In genomic region chr16:18836468-18837208, GRCm38 (mm10) we compare ENCODE assay signal across 8 mouse cellular contexts. TPM values are rescaled to one million over a fixed set of nuclear protein-coding genes. Genes with fewer than 3 reads are reported as not detected.
DNase-seq lines count a peak whose midpoint lies in the region; ATAC-seq and TF ChIP-seq lines count a peak whose summit lies in the region.

TSS of gene 2510002D24Rik (plus strand) at chr16:18836578.
TSS of gene Gm28539 (plus strand) at chr16:18836584.

- H3K9me3 ChIP-seq in kidney, embryonic 14.5 days (ENCODE audit: control insufficient read depth, low read length) = no peaks in the 10 kb centered on the region
- no peaks in the 10 kb centered on the region for H3K9me3 ChIP-seq in limb, embryonic 15.5 days

- peak within 1 kb of the TSS; percentile 91 for H3K4me3 ChIP-seq in bone marrow macrophage, adult 2 months (ENCODE audit: insufficient read depth, low read length)
- H3K4me3 ChIP-seq in embryonic fibroblast, embryonic 13.5 days (ENCODE audit: insufficient read depth, low read length) = peak within 1 kb of the TSS; percentile 72
- peak within 1 kb of the TSS; percentile 83 for H3K4me3 ChIP-seq in kidney, embryonic 14.5 days (ENCODE audit: low read length)
- peak within 1 kb of the TSS; percentile 80 for H3K4me3 ChIP-seq in limb, embryonic 15.5 days

- H3K4me1 ChIP-seq in bone marrow macrophage, adult 2 months (ENCODE audit: control insufficient read depth, insufficient read depth, low read length) = peaks cover 3% of the 10 kb centered on the region; the same call in 1 of the 2 replicates
- peaks cover 2% of the 10 kb centered on the region; the same call in 1 of the 2 replicates for H3K4me1 ChIP-seq in embryonic fibroblast, embryonic 13.5 days (ENCODE audit: control insufficient read depth, insufficient read depth, low read length)
- H3K4me1 ChIP-seq in kidney, embryonic 14.5 days (ENCODE audit: control insufficient read depth, insufficient read depth, low read length) = no peaks in the 10 kb centered on the region
- no peaks in the 10 kb centered on the region for H3K4me1 ChIP-seq in limb, embryonic 15.5 days

- no peak for TF ChIP-seq CTCF in bone marrow macrophage, adult 2 months (IDR thresholded peaks at IDR 0.05; ENCODE audit: low read depth, low read length)
- TF ChIP-seq CTCF in embryonic fibroblast, embryonic 13.5 days (IDR thresholded peaks at IDR 0.05; ENCODE audit: borderline replicate concordance, insufficient read depth, low read length) = no peak

- H3K9ac ChIP-seq in kidney, embryonic 14.5 days (ENCODE audit: low read depth, low read length) = peak within 1 kb of the TSS; percentile 86
- peak within 1 kb of the TSS; percentile 85 for H3K9ac ChIP-seq in limb, embryonic 15.5 days

- TF ChIP-seq POLR2A in bone marrow macrophage, adult 2 months (IDR thresholded peaks at IDR 0.05; ENCODE audit: borderline replicate concordance, low read depth, low read length) = no peak
- peak; percentile 82 for TF ChIP-seq POLR2A in embryonic fibroblast, embryonic 13.5 days (IDR thresholded peaks at IDR 0.05; ENCODE audit: low read depth, low read length)

- no peaks in the 10 kb centered on the region for H3K27me3 ChIP-seq in kidney, embryonic 14.5 days (ENCODE audit: control insufficient read depth, insufficient read depth, low read length)
- H3K27me3 ChIP-seq in limb, embryonic 15.5 days = no peaks in the 10 kb centered on the region

- H3K27ac ChIP-seq in bone marrow macrophage, adult 2 months (ENCODE audit: insufficient read depth, low read depth, low read length) = no peak within 1 kb of the TSS
- no peak within 1 kb of the TSS for H3K27ac ChIP-seq in embryonic fibroblast, embryonic 13.5 days (ENCODE audit: insufficient read depth, low read length)
- peak within 1 kb of the TSS; percentile 19; the same call in 1 of the 2 replicates for H3K27ac ChIP-seq in kidney, embryonic 14.5 days (ENCODE audit: low read depth, low read length)
- H3K27ac ChIP-seq in limb, embryonic 15.5 days = peak within 1 kb of the TSS; percentile 66

- DNase-seq in 3134 (ENCODE audit: extremely low read depth, insufficient read length, low spot score) = peak; percentile 89
- peak; percentile 93 to 96 for DNase-seq in heart, adult 9 months (ENCODE audit: low spot score in 2 of 2)
- peak; percentile 23 to 69 for DNase-seq in monocyte, adult 2 months (ENCODE audit: low read depth in 1 of 2, low spot score in 2 of 2)
- DNase-seq in spleen, postnatal 36 days (ENCODE audit: low spot score in 2 of 2) = peak; percentile 91 to 93

- ATAC-seq in kidney, embryonic 14.5 days (ENCODE audit: low FRiP score, low TSS enrichment) = peak; percentile 97
- ATAC-seq in limb, embryonic 15.5 days (ENCODE audit: insufficient number of reproducible peaks, low FRiP score, low TSS enrichment, low read depth) = peak; percentile 91

- WGBS in kidney, embryonic 14.5 days = 1% methylated on average over 46 of the region's 46 CpGs
- 2% methylated on average over 45 of the region's 46 CpGs for WGBS in limb, embryonic 15.5 days

- peaks cover 36% of the 10 kb centered on the region for H3K36me3 ChIP-seq in kidney, embryonic 14.5 days (ENCODE audit: control insufficient read depth, insufficient read depth, low read length)
- peaks cover 40% of the 10 kb centered on the region for H3K36me3 ChIP-seq in limb, embryonic 15.5 days

- H3K4me2 ChIP-seq in kidney, embryonic 14.5 days (replicated peaks; ENCODE audit: low read depth, low read length) = peak within 1 kb of the TSS; percentile 62
- H3K4me2 ChIP-seq in limb, embryonic 15.5 days = peak within 1 kb of the TSS; percentile 57

RNA-seq across cellular contexts. Expression of gene 2510002D24Rik, which starts in this region (rescaled TPM):
- 15.1 and 15.5 TPM in 2 replicates for polyA plus RNA-seq in bone marrow macrophage, adult 2 months (2012; ENCODE audit: insufficient read depth, insufficient read length, missing spikeins)
- 7.9 and 11.7 TPM in 2 replicates for polyA plus RNA-seq in embryonic fibroblast, embryonic 13.5 days (2011; ENCODE audit: insufficient read length, low read depth, missing spikeins)
- 36.2 and 40.1 TPM in 2 replicates for polyA plus RNA-seq in kidney, embryonic 14.5 days (2014; fragmentation: Nextera tagmentation; extraction: Ambion mirVana)
- 40.2 and 43.6 TPM in 2 replicates for polyA plus RNA-seq in limb, embryonic 15.5 days (2015; fragmentation: Nextera tagmentation; extraction: Ambion mirVana)

RNA-seq across cellular contexts. Expression of gene Gm28539, which starts in this region (rescaled TPM):
- not detected in 2 replicates for polyA plus RNA-seq in bone marrow macrophage, adult 2 months (2012; ENCODE audit: insufficient read depth, insufficient read length, missing spikeins)
- polyA plus RNA-seq in embryonic fibroblast, embryonic 13.5 days (2011; ENCODE audit: insufficient read length, low read depth, missing spikeins) = 4.2 and 5.7 TPM in 2 replicates
- polyA plus RNA-seq in kidney, embryonic 14.5 days (2014; fragmentation: Nextera tagmentation; extraction: Ambion mirVana) = not detected in 2 replicates
- not detected in 2 replicates for polyA plus RNA-seq in limb, embryonic 15.5 days (2015; fragmentation: Nextera tagmentation; extraction: Ambion mirVana)

Comparison
In these comparisons a context has a peak if more than half of its experiments do, and no peak if none do; other contexts are left out.
1. H3K27ac ChIP-seq: peak in kidney, embryonic 14.5 days (single experiment) and limb, embryonic 15.5 days (single experiment); none in bone marrow macrophage, adult 2 months (single experiment) and embryonic fibroblast, embryonic 13.5 days (single experiment).
2. Peak in every context shown above with its lines, with median percentiles within 50 percentile points of each other: DNase-seq and H3K4me3 ChIP-seq.